Mouse (Mus musculus) testis, adult 2 months (tissue): ENCODE measurements around the gene Nup93.

Experiments
- CTCF ChIP-seq: fragments of 200-500 bp; IDR thresholded peaks from 2 replicates; pipeline ENCODE4 v1.5.1; 2012; ENCODE audit warnings: low read depth, mild to moderate bottlenecking, inconsistent platforms, low read length, moderate library complexity; ENCODE audit not compliant: control insufficient read depth, insufficient read depth, insufficient replicate concordance
- POLR2A ChIP-seq: fragments of 200-500 bp; IDR thresholded peaks from 2 replicates; pipeline ENCODE4 v1.6.1; 2012; ENCODE audit warnings: low read depth, mild to moderate bottlenecking, inconsistent platforms, low read length, moderate library complexity; ENCODE audit not compliant: control insufficient read depth

GRCm38 (mm10) chr8:94306989-94307513, 92.7 kb downstream of the Nup93 start:
- no peak for TF ChIP-seq CTCF
- TF ChIP-seq POLR2A, result no peak
